Mouse (Mus musculus) lung, adult 10 weeks (tissue): ENCODE data around the gene Rab26. TPM values are rescaled to one million over a fixed set of nuclear protein-coding genes. Genes with fewer than 3 reads are reported as not detected.

Source experiments
- polyA plus RNA-seq: library from polyadenylated mRNA; stranded (reverse); fragments of 350-450 nt; fragmentation: Illumina TruSeq; extraction: RNeasy Lipid Tissue Mini Kit (QIAGEN cat#74804); gene quantifications from one replicate; pipeline ENCODE4 v1.2.3, GENCODE M21; 2014; ENCODE audit warnings: low read depth, low replicate concordance; ENCODE audit not compliant: insufficient read depth

Gene Rab26
- 0.42 TPM for polyA plus RNA-seq

GRCm38 (mm10) chr17:24534160-24534718, at the start of gene Rab26:
TSS of gene Rab26 (minus strand) at chr17:24534210.

GRCm38 (mm10) chr17:24549618-24550415, 15.8 kb upstream of the Rab26 start, which contains the start of gene Pkd1:
TSS of gene Pkd1 (plus strand) at chr17:24549834.

GRCm38 (mm10) chr17:24527723-24528559, 6.1 kb downstream of the Rab26 start, which contains the start of gene Traf7:
TSS of gene Traf7 (minus strand) at chr17:24527938.

GRCm38 (mm10) chr17:24488186-24488661, 45.8 kb downstream of the Rab26 start, which contains the start of gene Caskin1:
TSS of gene Caskin1 (plus strand) at chr17:24488601.

GRCm38 (mm10) chr17:24478663-24479380, 55.2 kb downstream of the Rab26 start, which contains the start of gene Mlst8:
TSS of gene Mlst8 (minus strand) at chr17:24479078.

Other genes starting within 250 kb of the Rab26 start
- gene Abca17, start 183.1 kb downstream of the Rab26 start, polyA plus RNA-seq = 1.2 TPM
- gene Abca3, start 182.3 kb downstream of the Rab26 start, polyA plus RNA-seq = 69.4 TPM
- 55.3 TPM for gene Rnps1, start 119.6 kb downstream of the Rab26 start, polyA plus RNA-seq
- gene Eci1, start 107.6 kb downstream of the Rab26 start, polyA plus RNA-seq = 68.8 TPM
- gene Dnase1l2, start 91.1 kb downstream of the Rab26 start, polyA plus RNA-seq = 4.0 TPM
- 21.7 TPM for gene E4f1, start 63.9 kb downstream of the Rab26 start, polyA plus RNA-seq
- gene Pgp, start 63.8 kb downstream of the Rab26 start, polyA plus RNA-seq = 20.4 TPM
- not detected for gene Bricd5, start 60.3 kb downstream of the Rab26 start, polyA plus RNA-seq
- gene Mlst8, start 55.1 kb downstream of the Rab26 start, polyA plus RNA-seq = 8.3 TPM
- gene Caskin1, start 45.6 kb downstream of the Rab26 start, polyA plus RNA-seq = 0.34 TPM
- gene Traf7, start 6.3 kb downstream of the Rab26 start, polyA plus RNA-seq = 59.5 TPM
- gene Pkd1, start 15.6 kb upstream of the Rab26 start, polyA plus RNA-seq = 28.6 TPM
- gene Tsc2, start 98.4 kb upstream of the Rab26 start, polyA plus RNA-seq = 60.0 TPM
- 10.0 TPM for gene Nthl1, start 98.5 kb upstream of the Rab26 start, polyA plus RNA-seq
- gene Slc9a3r2, start 116.1 kb upstream of the Rab26 start, polyA plus RNA-seq = 287 TPM
- gene Npw, start 124.2 kb upstream of the Rab26 start, polyA plus RNA-seq = 29.8 TPM
- 17.1 TPM for gene Zfp598, start 135.5 kb upstream of the Rab26 start, polyA plus RNA-seq
- gene Syngr3, start 155.7 kb upstream of the Rab26 start, polyA plus RNA-seq = 0.15 TPM
- gene Gfer, start 161.9 kb upstream of the Rab26 start, polyA plus RNA-seq = 16.3 TPM
- gene Noxo1, start 162.0 kb upstream of the Rab26 start, polyA plus RNA-seq = 5.1 TPM
- 18.7 TPM for gene Tbl3, start 173.4 kb upstream of the Rab26 start, polyA plus RNA-seq
- not detected for gene Rnf151, start 183.9 kb upstream of the Rab26 start, polyA plus RNA-seq
- gene Rps2, start 183.9 kb upstream of the Rab26 start, polyA plus RNA-seq = 1,101 TPM
- gene Ndufb10, start 190.3 kb upstream of the Rab26 start, polyA plus RNA-seq = 263 TPM
- 1.8 TPM for gene Rpl3l, start 193.6 kb upstream of the Rab26 start, polyA plus RNA-seq
- 138 TPM for gene Msrb1, start 202.4 kb upstream of the Rab26 start, polyA plus RNA-seq
- gene Hs3st6, start 218.8 kb upstream of the Rab26 start, polyA plus RNA-seq = 4.0 TPM